13 mouse cellular contexts compared by ENCODE assay signal in the genomic region with DNA sequence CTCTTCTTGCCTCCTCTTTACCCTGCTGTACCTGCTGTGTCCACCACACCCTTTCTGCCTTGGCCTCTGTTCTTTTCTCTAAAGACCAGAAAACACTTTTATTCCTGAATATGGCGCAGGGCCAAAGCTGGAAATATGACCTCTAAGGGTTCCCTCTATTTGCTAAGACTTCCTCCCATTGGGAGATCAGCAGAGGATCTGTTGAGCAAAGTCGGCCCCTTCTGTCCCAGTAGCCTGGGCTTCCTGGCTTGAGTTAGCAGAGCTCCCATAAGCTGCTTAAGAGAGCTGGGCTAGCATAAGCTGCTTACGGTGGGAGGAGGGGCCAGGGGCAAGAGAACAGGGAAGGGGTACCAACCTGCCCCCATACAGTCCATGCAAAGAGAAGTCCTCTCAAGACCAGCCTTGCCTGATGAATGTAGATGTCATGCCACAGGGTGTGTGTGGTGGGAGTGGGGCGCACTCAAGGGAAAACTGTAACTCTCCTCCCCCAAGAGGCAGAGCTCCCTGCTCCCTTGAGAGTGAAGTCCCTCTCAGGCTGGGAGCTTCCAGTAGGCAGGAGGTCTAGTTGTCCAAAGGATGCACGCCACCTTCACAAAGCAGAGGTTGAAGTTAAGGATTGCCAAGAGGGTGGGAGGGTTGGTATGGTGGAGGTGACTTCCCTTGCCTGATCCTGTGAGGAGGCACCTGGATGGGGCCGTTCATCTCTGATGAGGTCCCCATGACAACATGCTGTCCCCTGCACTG. TPM values are rescaled to one million over a fixed set of nuclear protein-coding genes. Genes with fewer than 3 reads are reported as not detected.
DNase-seq lines count a peak whose midpoint lies in the region; ATAC-seq and TF ChIP-seq lines count a peak whose summit lies in the region.
"Had no signal": no experiment of that assay in that cellular context is flagged by ENCODE, and none has a peak within 500 bp of the region (broad histone marks: within the 10 kb centered on the region; RNA-seq: fewer than 3 reads in every experiment).

No protein-coding gene starts in this region.

- H3K36me3 ChIP-seq in liver, embryonic 11.5 days (ENCODE audit: control insufficient read depth, insufficient read depth, low read length) = peaks cover 14% of the 10 kb centered on the region
- H3K36me3 ChIP-seq in macrophage (ENCODE audit: inconsistent target) = no peaks in the 10 kb centered on the region
- peaks cover 30% of the 10 kb centered on the region for H3K36me3 ChIP-seq in hindbrain, embryonic 12.5 days

- H3K4me1 ChIP-seq in liver, embryonic 11.5 days (replicated peaks; ENCODE audit: control insufficient read depth, insufficient read depth, low read length) = peaks cover 42% of the 10 kb centered on the region
- H3K4me1 ChIP-seq in bone marrow macrophage, adult 2 months (ENCODE audit: control insufficient read depth, insufficient read depth, low read length) = peaks cover 54% of the 10 kb centered on the region
- H3K4me1 ChIP-seq in hindbrain, embryonic 12.5 days = peaks cover 39% of the 10 kb centered on the region

- WGBS in liver, embryonic 11.5 days = 78% methylated on average over 6 of the region's 6 CpGs
- WGBS in macrophage (ENCODE audit: missing documents) = 69% methylated on average over 6 of the region's 6 CpGs
- WGBS in hindbrain, embryonic 12.5 days = 86% methylated on average over 6 of the region's 6 CpGs

- no peaks in the 10 kb centered on the region for H3K27me3 ChIP-seq in liver, embryonic 11.5 days (replicated peaks; ENCODE audit: control insufficient read depth, insufficient read depth, low read length)
- no peaks in the 10 kb centered on the region for H3K27me3 ChIP-seq in hindbrain, embryonic 12.5 days
- H3K27me3 ChIP-seq: lung, embryonic 15.5 days had no signal

- peak overlapping the region; percentile 99 for H3K4me2 ChIP-seq in liver, embryonic 11.5 days
- no peak overlapping the region for H3K4me2 ChIP-seq in hindbrain, embryonic 12.5 days (replicated peaks)
- H3K4me2 ChIP-seq: lung, embryonic 15.5 days had no signal

- no peak for ATAC-seq in liver, embryonic 11.5 days (replicated peaks; ENCODE audit: low FRiP score)
- no peak for ATAC-seq in megakaryocyte-erythroid progenitor cell, adult 5-6 weeks (replicated peaks; ENCODE audit: low FRiP score, low TSS enrichment, poor library complexity, severe bottlenecking)
- ATAC-seq in hindbrain, embryonic 12.5 days (ENCODE audit: low FRiP score) = no peak

- peak overlapping the region; percentile 96 for H3K4me3 ChIP-seq in liver, embryonic 11.5 days (ENCODE audit: low read depth, low read length)
- H3K4me3 ChIP-seq in bone marrow macrophage, adult 2 months (ENCODE audit: insufficient read depth, low read length) = peak overlapping the region; percentile 33
- H3K4me3 ChIP-seq in macrophage (ENCODE audit: inconsistent target) = peak overlapping the region; percentile 2; the same call in 1 of the 2 replicates
- no peak overlapping the region for H3K4me3 ChIP-seq in hindbrain, embryonic 12.5 days
- H3K4me3 ChIP-seq: lung, embryonic 15.5 days had no signal

- H3K9me3 ChIP-seq in liver, embryonic 11.5 days (ENCODE audit: control insufficient read depth, low read length) = no peaks in the 10 kb centered on the region
- no peaks in the 10 kb centered on the region for H3K9me3 ChIP-seq in hindbrain, embryonic 12.5 days (replicated peaks)
- H3K9me3 ChIP-seq: lung, embryonic 15.5 days had no signal

- peak overlapping the region; percentile 59 for H3K9ac ChIP-seq in liver, embryonic 11.5 days (ENCODE audit: low read depth, low read length)
- H3K9ac ChIP-seq in hindbrain, embryonic 12.5 days = no peak overlapping the region
- H3K9ac ChIP-seq: lung, embryonic 15.5 days had no signal

- no peak for TF ChIP-seq CTCF in bone marrow macrophage, adult 2 months (IDR thresholded peaks at IDR 0.05; ENCODE audit: low read depth, low read length)

- H3K79me2 ChIP-seq in macrophage (ENCODE audit: inconsistent target) = peaks cover 5% of the 10 kb centered on the region

- no peak for TF ChIP-seq POLR2A in bone marrow macrophage, adult 2 months (IDR thresholded peaks at IDR 0.05; ENCODE audit: borderline replicate concordance, low read depth, low read length)

- peak overlapping the region; percentile 90 for H3K27ac ChIP-seq in liver, embryonic 11.5 days (ENCODE audit: low read depth, low read length)
- H3K27ac ChIP-seq in bone marrow macrophage, adult 2 months (ENCODE audit: insufficient read depth, low read depth, low read length) = peak overlapping the region; percentile 88
- H3K27ac ChIP-seq in macrophage = peak overlapping the region; percentile 93
- H3K27ac ChIP-seq in hindbrain, embryonic 12.5 days = no peak overlapping the region
- H3K27ac ChIP-seq: lung, embryonic 15.5 days had no signal

- peak; percentile 57 for DNase-seq in adrenal gland, postnatal 14 days
- DNase-seq in adrenal gland, postnatal 25 days = no peak
- DNase-seq in liver, embryonic 11.5 days (ENCODE audit: low spot score) = no peak
- no peak for DNase-seq in liver

RNA-seq across cellular contexts. Expression of gene Unc119, which starts 3.2 kb away (rescaled TPM):
- total RNA-seq in adrenal gland, postnatal 14 days (2021) = 24.4 and 26.8 TPM in 2 replicates
- 27.3 and 45.5 TPM in 2 replicates for total RNA-seq in adrenal gland, postnatal 25 days (2021)
- polyA plus RNA-seq in liver, embryonic 11.5 days (2014; fragmentation: Nextera tagmentation; extraction: Ambion mirVana) = 68.9 and 72.7 TPM in 2 replicates
- polyA plus RNA-seq in bone marrow macrophage, adult 2 months (2012; ENCODE audit: insufficient read depth, insufficient read length, missing spikeins) = 35.5 and 38.5 TPM in 2 replicates
- 10 to 100 TPM in 14 of 26 experiments, 1 to 10 TPM in 12; 1.3 to 27.1 (median 10.6) TPM for total RNA-seq in macrophage (2018; cell fraction: chromatin; rRNA removed)
- 10 to 100 TPM; 16.6 to 35.4 (median 28.4) TPM for total RNA-seq in macrophage (2018; cell fraction: cytosol; rRNA removed)
- total RNA-seq in macrophage (2018; cell fraction: nucleus; rRNA removed) = 10 to 100 TPM in 13 of 26 experiments, 1 to 10 TPM in 13; 6.1 to 44.2 (median 10.0) TPM
- 21.6 to 57.5 TPM (median 31.3 TPM) in 3 replicates for polyA plus RNA-seq in macrophage (2018)
- 51.2 and 51.5 TPM in 2 replicates for total RNA-seq in megakaryocyte-erythroid progenitor cell, adult 5-6 weeks (2014; fragmentation: Nextera tagmentation)
- 20.0 and 27.2 TPM in 2 replicates for total RNA-seq in megakaryocyte-erythroid progenitor cell, adult 5-6 weeks (2017)
- polyA plus RNA-seq in hindbrain, embryonic 12.5 days (2016; fragmentation: Nextera tagmentation; extraction: Ambion mirVana) = 86.0 and 92.7 TPM in 2 replicates

RNA-seq across cellular contexts. Expression of gene Pigs, which starts 18.3 kb away (rescaled TPM):
- total RNA-seq in adrenal gland, postnatal 14 days (2021) = 43.0 and 47.6 TPM in 2 replicates
- total RNA-seq in adrenal gland, postnatal 25 days (2021) = 57.0 and 63.2 TPM in 2 replicates
- 63.6 and 68.2 TPM in 2 replicates for polyA plus RNA-seq in liver, embryonic 11.5 days (2014; fragmentation: Nextera tagmentation; extraction: Ambion mirVana)
- 80.8 and 85.9 TPM in 2 replicates for polyA plus RNA-seq in bone marrow macrophage, adult 2 months (2012; ENCODE audit: insufficient read depth, insufficient read length, missing spikeins)
- total RNA-seq in macrophage (2018; cell fraction: chromatin; rRNA removed) = 10 to 100 TPM in 8 of 26 experiments, 1 to 10 TPM in 18; 2.2 to 25.9 (median 8.0) TPM
- 10 to 100 TPM; 47.8 to 88.9 (median 66.9) TPM for total RNA-seq in macrophage (2018; cell fraction: cytosol; rRNA removed)
- total RNA-seq in macrophage (2018; cell fraction: nucleus; rRNA removed) = 100 to 1,000 TPM in 1 of 26 experiments, 10 to 100 TPM in 25; 14.4 to 101 (median 62.9) TPM
- 66.8 to 71.6 TPM (median 67.7 TPM) in 3 replicates for polyA plus RNA-seq in macrophage (2018)
- 40.5 and 44.5 TPM in 2 replicates for total RNA-seq in megakaryocyte-erythroid progenitor cell, adult 5-6 weeks (2014; fragmentation: Nextera tagmentation)
- total RNA-seq in megakaryocyte-erythroid progenitor cell, adult 5-6 weeks (2017) = 10.0 and 10.4 TPM in 2 replicates
- polyA plus RNA-seq in hindbrain, embryonic 12.5 days (2016; fragmentation: Nextera tagmentation; extraction: Ambion mirVana) = 76.9 and 77.1 TPM in 2 replicates

RNA-seq across cellular contexts. Expression of gene Aldoc, which starts 23.7 kb away (rescaled TPM):
- 8.8 and 9.2 TPM in 2 replicates for total RNA-seq in adrenal gland, postnatal 14 days (2021)
- total RNA-seq in adrenal gland, postnatal 25 days (2021) = 20.9 and 23.2 TPM in 2 replicates
- polyA plus RNA-seq in liver, embryonic 11.5 days (2014; fragmentation: Nextera tagmentation; extraction: Ambion mirVana) = 8.8 and 9.9 TPM in 2 replicates
- polyA plus RNA-seq in bone marrow macrophage, adult 2 months (2012; ENCODE audit: insufficient read depth, insufficient read length, missing spikeins) = 21.9 and 31.0 TPM in 2 replicates
- total RNA-seq in macrophage (2018; cell fraction: chromatin; rRNA removed) = 1 to 10 TPM in 12 of 26 experiments, under 1 TPM in 6, not detected in 8; 0.25 to 5.1 (median 1.7) TPM
- total RNA-seq in macrophage (2018; cell fraction: cytosol; rRNA removed) = 10 to 100 TPM in 11 of 26 experiments, 1 to 10 TPM in 15; 1.7 to 29.1 (median 6.8) TPM
- 1 to 10 TPM in 20 of 26 experiments, under 1 TPM in 6; 0.29 to 8.5 (median 2.2) TPM for total RNA-seq in macrophage (2018; cell fraction: nucleus; rRNA removed)
- polyA plus RNA-seq in macrophage (2018) = 6.8 to 30.2 TPM (median 7.3 TPM) in 3 replicates
- 0.39 and 2.4 TPM in 2 replicates for total RNA-seq in megakaryocyte-erythroid progenitor cell, adult 5-6 weeks (2014; fragmentation: Nextera tagmentation)
- total RNA-seq in megakaryocyte-erythroid progenitor cell, adult 5-6 weeks (2017) = 0.84 TPM in 1 of 2 replicates, not detected in the other
- 16.8 and 20.1 TPM in 2 replicates for polyA plus RNA-seq in hindbrain, embryonic 12.5 days (2016; fragmentation: Nextera tagmentation; extraction: Ambion mirVana)

RNA-seq across cellular contexts. Expression of gene Foxn1, which starts 39.9 kb away (rescaled TPM):
- total RNA-seq in adrenal gland, postnatal 14 days (2021) = 0.15 TPM in 1 of 2 replicates, not detected in the other
- 0.36 and 0.86 TPM in 2 replicates for total RNA-seq in adrenal gland, postnatal 25 days (2021)
- polyA plus RNA-seq in liver, embryonic 11.5 days (2014; fragmentation: Nextera tagmentation; extraction: Ambion mirVana) = not detected in 2 replicates
- polyA plus RNA-seq in bone marrow macrophage, adult 2 months (2012; ENCODE audit: insufficient read depth, insufficient read length, missing spikeins) = not detected in 2 replicates
- total RNA-seq in macrophage (2018; cell fraction: chromatin; rRNA removed) = not detected
- not detected for total RNA-seq in macrophage (2018; cell fraction: cytosol; rRNA removed)
- total RNA-seq in macrophage (2018; cell fraction: nucleus; rRNA removed) = not detected
- polyA plus RNA-seq in macrophage (2018) = not detected in 3 replicates
- total RNA-seq in megakaryocyte-erythroid progenitor cell, adult 5-6 weeks (2014; fragmentation: Nextera tagmentation) = not detected in 2 replicates
- not detected in 2 replicates for total RNA-seq in megakaryocyte-erythroid progenitor cell, adult 5-6 weeks (2017)
- polyA plus RNA-seq in hindbrain, embryonic 12.5 days (2016; fragmentation: Nextera tagmentation; extraction: Ambion mirVana) = not detected in 2 replicates
- total RNA-seq: ES-E14; heart, postnatal 4 days; layer of hippocampus, adult 18-20 months had no signal
- polyA plus RNA-seq: gonadal fat pad, adult 2 months had no signal

RNA-seq across cellular contexts. Expression of gene Spag5, which starts 45.2 kb away (rescaled TPM):
- total RNA-seq in adrenal gland, postnatal 14 days (2021) = 9.7 and 12.4 TPM in 2 replicates
- total RNA-seq in adrenal gland, postnatal 25 days (2021) = 9.5 and 10.7 TPM in 2 replicates
- 48.3 and 50.3 TPM in 2 replicates for polyA plus RNA-seq in liver, embryonic 11.5 days (2014; fragmentation: Nextera tagmentation; extraction: Ambion mirVana)
- polyA plus RNA-seq in bone marrow macrophage, adult 2 months (2012; ENCODE audit: insufficient read depth, insufficient read length, missing spikeins) = 19.3 and 28.1 TPM in 2 replicates
- total RNA-seq in macrophage (2018; cell fraction: chromatin; rRNA removed) = 10 to 100 TPM in 9 of 26 experiments, 1 to 10 TPM in 17; 1.9 to 34.0 (median 6.1) TPM
- 1 to 10 TPM in 11 of 26 experiments, under 1 TPM in 15; 0.31 to 3.4 (median 0.80) TPM for total RNA-seq in macrophage (2018; cell fraction: cytosol; rRNA removed)
- total RNA-seq in macrophage (2018; cell fraction: nucleus; rRNA removed) = 10 to 100 TPM in 1 of 26 experiments, 1 to 10 TPM in 23, under 1 TPM in 2; 0.58 to 24.7 (median 2.7) TPM
- polyA plus RNA-seq in macrophage (2018) = 0.66 to 3.3 TPM (median 2.6 TPM) in 3 replicates
- 47.4 and 52.6 TPM in 2 replicates for total RNA-seq in megakaryocyte-erythroid progenitor cell, adult 5-6 weeks (2014; fragmentation: Nextera tagmentation)
- 42.0 and 62.4 TPM in 2 replicates for total RNA-seq in megakaryocyte-erythroid progenitor cell, adult 5-6 weeks (2017)
- polyA plus RNA-seq in hindbrain, embryonic 12.5 days (2016; fragmentation: Nextera tagmentation; extraction: Ambion mirVana) = 29.4 and 35.9 TPM in 2 replicates
